Mouse (Mus musculus): ENCODE measurements around the gene Zfp330.

Zfp330 gene

GRCm38 (mm10) chr8:82774093-82774422 lies at the start of gene Zfp330:
Zfp330 (minus strand) TSS chr8:82774160.
- DNase-seq (ENCODE audit: extremely low spot score, low spot score): peak; percentile 89

DNA sequence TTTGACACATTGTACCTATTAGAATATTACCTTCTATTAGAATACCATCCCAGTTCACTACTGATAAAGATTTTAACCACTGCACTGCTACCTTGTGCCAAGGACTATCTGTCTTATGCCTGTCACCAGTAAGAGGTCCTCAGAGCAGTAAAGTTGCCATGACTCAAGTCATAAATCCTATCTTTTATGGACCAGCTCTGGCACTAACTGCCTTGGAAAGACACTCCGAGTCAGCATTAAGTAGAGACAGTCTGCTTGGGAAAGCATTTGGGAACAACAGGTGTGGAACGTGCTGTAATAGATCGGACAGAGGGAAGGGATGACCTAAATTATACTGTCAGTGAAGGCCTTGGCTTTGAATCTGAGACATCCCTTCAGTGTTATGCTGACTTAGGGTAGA lies 4.0 kb upstream of the Zfp330 start:
- DNase-seq (ENCODE audit: extremely low spot score, low spot score): no peak

DNA sequence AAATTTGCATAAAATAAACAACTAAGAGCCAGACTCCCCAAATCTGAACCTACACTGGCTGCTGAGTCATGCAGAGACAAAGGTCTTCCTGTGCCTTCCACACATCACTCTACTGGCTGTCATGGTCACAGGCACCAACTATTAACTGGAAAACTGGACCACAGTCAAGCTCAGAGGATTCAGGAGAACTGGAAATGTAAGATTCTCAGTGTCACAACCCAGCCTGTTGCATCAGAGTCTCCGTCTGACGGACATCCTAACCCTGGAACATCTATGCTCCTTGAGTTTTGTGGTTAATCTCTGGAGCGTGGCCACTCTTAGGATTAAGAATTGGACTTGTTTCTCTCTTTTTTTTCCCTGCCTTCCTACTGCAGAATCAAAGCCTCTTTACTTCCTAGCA lies 3.4 kb upstream of the Zfp330 start:
- no peak for DNase-seq (ENCODE audit: extremely low spot score, low spot score)

GRCm38 (mm10) chr8:82774482-82774881 lies 522 bp upstream of the Zfp330 start:
- no peak for DNase-seq (ENCODE audit: extremely low spot score, low spot score)

GRCm38 (mm10) chr8:82773332-82774092 lies 448 bp downstream of the Zfp330 start:
- peak; percentile 23 for DNase-seq (ENCODE audit: extremely low spot score, low spot score)

DNA sequence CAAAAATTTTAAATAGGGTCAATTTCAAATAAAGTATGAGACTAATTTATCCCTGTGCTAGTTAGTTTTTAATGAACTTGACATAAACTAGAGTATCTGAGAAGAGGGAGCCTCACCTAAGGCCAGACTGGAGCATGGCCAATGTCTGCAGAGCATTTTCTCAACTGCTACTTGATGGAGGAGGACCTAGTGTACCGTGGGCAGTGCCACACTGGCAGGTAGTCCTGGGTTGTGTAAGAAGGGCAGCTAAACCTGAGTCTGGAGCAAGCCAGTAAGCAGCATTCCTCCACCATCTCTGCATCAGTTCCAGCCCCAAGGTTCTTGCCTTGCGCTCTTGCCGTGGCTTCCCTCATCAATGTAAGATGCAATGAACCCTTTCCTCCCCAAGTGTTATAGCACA lies 3.1 kb downstream of the Zfp330 start:
- DNase-seq (ENCODE audit: extremely low spot score, low spot score): no peak

- DNase-seq (ENCODE audit: extremely low spot score, low spot score): no peak
These were observed 14.9 kb downstream of the Zfp330 start for GRCm38 (mm10) chr8:82759071-82759470.

DNA sequence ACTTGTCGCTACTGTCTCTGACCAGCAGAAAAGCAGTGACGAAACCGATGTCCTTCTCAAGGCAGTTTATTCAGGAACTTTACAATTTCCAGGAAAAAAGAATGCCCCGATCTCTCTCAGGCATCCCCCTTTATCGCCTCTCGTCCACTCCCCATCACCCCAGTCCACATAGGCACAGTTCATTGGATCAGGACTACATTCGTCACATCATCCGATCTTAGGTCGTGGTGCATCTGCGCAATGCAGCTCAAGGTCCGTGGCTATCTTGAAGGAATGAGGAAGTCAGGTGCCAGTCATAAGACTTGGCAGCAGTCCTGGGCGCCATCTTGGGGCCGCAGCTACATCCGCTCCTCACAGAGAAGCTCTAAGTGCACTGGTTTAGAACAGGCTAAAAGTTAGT lies 19.0 kb downstream of the Zfp330 start:
- DNase-seq (ENCODE audit: extremely low spot score, low spot score): no peak

GRCm38 (mm10) chr8:82746617-82747016 lies 27.3 kb downstream of the Zfp330 start:
- DNase-seq (ENCODE audit: extremely low spot score, low spot score): no peak

DNA sequence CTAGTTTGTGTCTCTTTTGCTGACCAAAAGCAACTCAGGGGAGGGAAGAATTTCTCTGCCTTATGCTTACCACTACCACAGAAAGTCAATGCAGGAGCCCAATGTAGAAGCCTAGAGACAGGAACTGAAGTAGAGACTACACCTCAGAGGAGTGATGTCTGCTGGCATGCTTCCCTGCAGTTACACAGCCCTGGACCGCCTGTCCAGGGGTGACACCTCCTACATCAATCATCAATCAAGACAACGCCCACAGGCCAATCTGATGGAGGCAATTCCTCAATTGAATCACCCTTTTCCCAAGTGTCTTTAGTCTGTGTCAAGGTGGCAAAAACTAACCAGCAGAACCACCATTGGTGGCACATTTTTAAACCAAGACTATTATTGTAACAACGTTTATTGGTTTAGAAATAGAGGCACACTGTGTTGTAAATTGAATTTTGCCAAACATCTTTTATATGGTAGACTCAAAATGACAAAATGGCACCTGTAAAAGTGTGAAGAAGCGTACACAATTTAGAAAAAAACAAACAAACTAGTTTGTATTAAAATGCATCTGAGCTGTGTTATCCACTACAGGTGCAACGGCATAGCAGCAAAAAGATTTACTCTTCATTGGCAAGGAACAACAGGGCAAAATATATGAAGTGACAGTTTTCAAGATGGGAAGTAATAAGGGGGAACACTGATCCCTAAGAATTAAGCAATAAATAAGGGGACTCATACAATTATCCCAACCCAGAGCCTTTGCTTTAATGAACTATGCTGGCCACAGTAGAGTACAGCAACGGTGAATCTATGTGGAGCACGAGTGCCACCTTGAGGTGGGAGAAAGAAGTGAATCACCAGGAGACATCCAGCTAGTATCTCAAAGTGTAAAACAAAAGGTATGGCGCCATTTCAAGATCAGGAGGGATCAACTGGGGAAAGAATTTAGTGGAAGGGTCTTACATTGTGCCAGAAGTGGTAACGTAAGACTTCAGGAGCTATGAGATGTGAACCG lies 29.8 kb downstream of the Zfp330 start:
- DNase-seq (ENCODE audit: extremely low spot score, low spot score): peak; percentile 63
